Mouse (Mus musculus): ENCODE results near the gene Gbp6.

GRCm38 (mm10) chr5:105292492-105292891, 1.0 kb downstream of the Gbp6 start:
- TF ChIP-seq CTCF (IDR thresholded peaks at IDR 0.05; ENCODE audit: borderline replicate concordance, control insufficient read depth, extremely low read depth, insufficient read depth, low read length, poor library complexity) (no peak), POLR2A (IDR thresholded peaks at IDR 0.05; ENCODE audit: control insufficient read depth, extremely low read depth, insufficient read depth, low read length, poor library complexity) (no peak)
